Mouse (Mus musculus) kidney, adult 2 months (tissue): Measurements from ENCODE around the gene Armh3. TPM values are rescaled to one million over a fixed set of nuclear protein-coding genes. Genes with fewer than 3 reads are reported as not detected.
A peak's percentile ranks its signal among the peaks of the same experiment; 100 is the strongest.

Experiments
- DNase-seq: peaks from one replicate; pipeline ENCODE4 v3.0.0; 2021
- H3K27ac ChIP-seq: fragments of 200-500 bp; 2 replicates; pipeline ENCODE4 v1.5.1; 2012; ENCODE audit warnings: low read depth, low read length, control low read depth, inconsistent platforms; ENCODE audit not compliant: insufficient read depth
- H3K27me3 ChIP-seq: fragments of 200-500 bp; replicated peaks from 2 replicates; pipeline ENCODE4 v1.6.1; 2012; ENCODE audit warnings: mild to moderate bottlenecking, moderate library complexity, low read length, inconsistent platforms; ENCODE audit not compliant: control insufficient read depth, insufficient read depth
- H3K36me3 ChIP-seq: fragments of 200-500 bp; 2 replicates; pipeline ENCODE4 v1.6.1; 2012; ENCODE audit warnings: mild to moderate bottlenecking, moderate library complexity, low read length, inconsistent platforms; ENCODE audit not compliant: control insufficient read depth, insufficient read depth
- H3K4me1 ChIP-seq: fragments of 200-500 bp; 2 replicates; pipeline ENCODE4 v1.6.1; 2011; ENCODE audit warnings: low read length; ENCODE audit not compliant: control insufficient read depth, insufficient read depth
- H3K4me3 ChIP-seq: fragments of 200-500 bp; 2 replicates; pipeline ENCODE4 v1.5.1; 2011; ENCODE audit warnings: mild to moderate bottlenecking, low read depth, low read length, control low read depth; ENCODE audit not compliant: insufficient read depth
- CTCF ChIP-seq: fragments of 200-500 bp; conservative IDR thresholded peaks from 2 replicates; pipeline ENCODE4 v1.5.1; 2011; ENCODE audit warnings: low read depth, mild to moderate bottlenecking, control low read depth, low read length, moderate library complexity, mixed read lengths; ENCODE audit not compliant: insufficient read depth, insufficient read length
- POLR2A ChIP-seq: fragments of 200-500 bp; IDR thresholded peaks from one replicate; pipeline ENCODE4 v1.6.1; 2011; ENCODE audit warnings: low read depth, low read length, control low read depth
- WGBS: fragments of 180-500 bp; shearing (Covaris S2); methylation state at CpG from one replicate; pipeline ENCODE4 v1.1.7; 2018; 5-methylcytosine and 5-hydroxymethylcytosine counted together
- polyA plus RNA-seq: library from polyadenylated mRNA; depleted of rRNA; stranded (reverse); fragments of >200 nt; gene quantifications from 2 replicates; pipeline ENCODE4 v1.2.3, GENCODE M21; 2012

The Armh3 gene
- polyA plus RNA-seq, 1 experiment, result 12.2 TPM

DNA sequence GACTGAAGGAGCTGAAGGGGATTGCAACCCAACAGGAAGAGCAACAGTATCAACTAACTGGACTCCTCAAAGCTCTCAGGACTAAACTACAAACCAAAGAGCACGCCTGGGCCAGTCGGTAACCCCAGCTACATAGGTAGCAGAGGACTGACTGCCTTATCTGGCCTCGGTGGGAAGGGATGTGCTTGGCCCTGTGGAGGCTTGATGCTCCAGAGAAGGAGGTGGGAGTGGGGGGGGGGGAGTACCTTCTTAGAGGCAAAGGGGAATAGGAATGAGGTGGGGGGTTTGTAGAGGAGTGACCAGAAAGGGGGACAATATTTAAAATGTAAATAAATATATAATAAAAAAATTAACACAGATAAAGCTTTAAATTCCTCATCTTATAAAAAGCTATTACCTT, 90.0 kb downstream of the Armh3 start:
- Histone ChIP-seq H3K36me3 (no peaks in the 10 kb centered on the region), H3K27me3 (no peaks in the 10 kb centered on the region), H3K4me3 (no peak overlapping the region), H3K4me1 (peaks cover 1% of the 10 kb centered on the region; the same call in 1 of the 2 replicates), H3K27ac (no peak overlapping the region)
- DNase-seq, result no peak
- TF ChIP-seq POLR2A, result no peak
- TF ChIP-seq CTCF, result no peak
- 96% methylated on average over 3 of the region's 3 CpGs for WGBS

- H3K4me1 ChIP-seq, result peaks cover 8% of the 10 kb centered on the region; the same call in 1 of the 2 replicates
- no peaks in the 10 kb centered on the region for H3K27me3 ChIP-seq
- 89% methylated on average over 6 of the region's 6 CpGs for WGBS
- no peak for TF ChIP-seq POLR2A
- no peak for TF ChIP-seq CTCF
- no peak for DNase-seq
- no peaks in the 10 kb centered on the region for H3K36me3 ChIP-seq
- H3K4me3 ChIP-seq, result no peak overlapping the region
- no peak overlapping the region for H3K27ac ChIP-seq
Measured at GRCm38 (mm10) chr19:45907416-45907815, 90.9 kb downstream of the Armh3 start.

- H3K27me3 ChIP-seq, result no peaks in the 10 kb centered on the region
- H3K4me1 ChIP-seq, result peaks cover 14% of the 10 kb centered on the region; the same call in 1 of the 2 replicates
- DNase-seq, result peak; percentile 21
- TF ChIP-seq CTCF, result no peak
- TF ChIP-seq POLR2A, result no peak
- H3K27ac ChIP-seq, result no peak overlapping the region
- H3K4me3 ChIP-seq, result no peak overlapping the region
- H3K36me3 ChIP-seq, result no peaks in the 10 kb centered on the region
- WGBS, result 61% methylated on average over 3 of the region's 3 CpGs
Measured at GRCm38 (mm10) chr19:45903861-45904260, 94.4 kb downstream of the Armh3 start.

- TF ChIP-seq CTCF (no peak), POLR2A (no peak)
- DNase-seq, result peak; percentile 79
- Histone ChIP-seq H3K4me3 (no peak overlapping the region), H3K27ac (peak overlapping the region; percentile 96), H3K36me3 (no peaks in the 10 kb centered on the region), H3K27me3 (no peaks in the 10 kb centered on the region), H3K4me1 (peaks cover 14% of the 10 kb centered on the region; the same call in 1 of the 2 replicates)
- 43% methylated on average over 8 of the region's 8 CpGs for WGBS
Measured at GRCm38 (mm10) chr19:45902390-45903035, 95.8 kb downstream of the Armh3 start.

DNA sequence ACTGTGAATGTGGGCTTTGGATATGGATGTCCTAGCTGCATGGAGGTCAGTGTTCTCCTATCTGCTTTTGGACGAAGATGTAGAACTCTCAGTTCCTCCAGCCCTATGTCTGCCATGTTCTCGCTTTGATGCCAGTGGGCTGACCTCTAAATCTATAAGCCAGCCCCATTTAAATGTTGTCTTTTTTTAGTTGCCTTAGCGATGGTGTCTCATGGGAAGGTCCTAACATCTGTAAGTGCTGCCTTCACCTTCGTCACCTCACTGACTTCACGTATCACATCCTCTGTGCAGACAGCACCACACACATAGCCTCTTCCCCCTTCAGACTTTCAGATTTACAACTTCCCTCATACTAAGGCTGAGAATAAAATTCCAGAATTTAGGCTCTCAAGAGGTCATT, 97.5 kb downstream of the Armh3 start:
- no peak for TF ChIP-seq CTCF
- TF ChIP-seq POLR2A, result no peak
- WGBS, result 87% methylated on average over 5 of the region's 5 CpGs
- DNase-seq, result no peak
- Histone ChIP-seq H3K4me1 (peaks cover 14% of the 10 kb centered on the region; the same call in 1 of the 2 replicates), H3K4me3 (no peak overlapping the region), H3K27me3 (no peaks in the 10 kb centered on the region), H3K27ac (no peak overlapping the region), H3K36me3 (no peaks in the 10 kb centered on the region)

DNA sequence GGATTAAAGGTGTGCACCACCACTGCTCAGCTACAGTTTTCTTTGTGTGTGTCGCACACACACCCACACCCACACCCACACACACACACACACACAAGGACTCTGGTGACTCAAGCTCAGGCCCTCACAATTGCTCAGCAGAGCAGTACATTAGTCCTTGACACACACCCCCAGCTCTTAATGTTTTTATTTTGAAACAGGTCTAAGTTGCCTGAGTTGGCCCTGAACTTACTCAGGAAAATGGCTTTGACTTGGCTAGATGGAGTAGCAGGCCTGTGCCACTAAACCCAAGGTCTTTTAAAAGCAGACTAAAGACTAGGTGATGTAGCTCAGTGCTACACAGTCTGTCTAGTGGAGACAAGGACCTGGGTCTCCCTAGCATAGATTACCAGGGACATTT, 102.6 kb downstream of the Armh3 start:
- 90% methylated on average over 1 of the region's 1 CpGs for WGBS
- H3K4me3 ChIP-seq, result no peak overlapping the region
- no peaks in the 10 kb centered on the region for H3K27me3 ChIP-seq
- DNase-seq, result no peak
- no peak for TF ChIP-seq POLR2A
- no peak for TF ChIP-seq CTCF
- H3K4me1 ChIP-seq, result no peaks in the 10 kb centered on the region
- H3K27ac ChIP-seq, result no peak overlapping the region
- H3K36me3 ChIP-seq, result no peaks in the 10 kb centered on the region

GRCm38 (mm10) chr19:45882056-45882455, 116.2 kb downstream of the Armh3 start:
- Histone ChIP-seq H3K4me1 (no peaks in the 10 kb centered on the region), H3K27ac (no peak overlapping the region), H3K36me3 (peaks cover 2% of the 10 kb centered on the region; the same call in 1 of the 2 replicates), H3K27me3 (no peaks in the 10 kb centered on the region), H3K4me3 (no peak overlapping the region)
- no peak for DNase-seq
- no peak for TF ChIP-seq POLR2A
- TF ChIP-seq CTCF, result no peak
- WGBS, result 71% methylated on average over 3 of the region's 3 CpGs
